Mouse (Mus musculus) gastrocnemius, postnatal 25 days (tissue): ENCODE measurements around the gene Rtl1. TPM values are rescaled to one million over a fixed set of nuclear protein-coding genes. Genes with fewer than 3 reads are reported as not detected.

Source experiments
- DNase-seq: peaks from one replicate; pipeline ENCODE4 v3.0.0; 2022
- total RNA-seq, 2 experiments: library from RNA; stranded (reverse); gene quantifications; 1 replicate in 1 of 2; 2 replicates in 1 of 2; pipeline ENCODE4 v1.2.3; 2021

Gene Rtl1
- total RNA-seq, 2 experiments from 2014 or later: not detected

DNA sequence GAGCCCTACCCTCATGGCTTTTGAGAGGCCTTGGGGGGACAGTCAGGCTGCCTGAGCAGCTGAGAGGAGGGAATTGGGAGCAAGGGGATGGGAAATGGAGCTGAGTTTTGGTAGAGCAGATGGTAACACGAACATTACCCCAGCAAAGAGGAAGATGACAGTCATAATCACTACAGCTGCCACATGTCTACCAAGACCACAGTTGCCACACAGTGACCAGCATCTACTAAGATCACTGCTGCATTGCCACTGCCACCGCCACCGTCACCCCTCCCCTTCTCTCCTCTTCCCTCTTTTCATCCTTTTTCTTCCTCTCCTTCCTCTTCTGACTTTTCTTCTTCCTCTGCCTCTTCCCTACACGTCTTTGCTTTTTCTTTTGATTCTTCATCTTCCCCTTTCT lies 27.9 kb downstream of the Rtl1 start:
- DNase-seq: no peak

DNA sequence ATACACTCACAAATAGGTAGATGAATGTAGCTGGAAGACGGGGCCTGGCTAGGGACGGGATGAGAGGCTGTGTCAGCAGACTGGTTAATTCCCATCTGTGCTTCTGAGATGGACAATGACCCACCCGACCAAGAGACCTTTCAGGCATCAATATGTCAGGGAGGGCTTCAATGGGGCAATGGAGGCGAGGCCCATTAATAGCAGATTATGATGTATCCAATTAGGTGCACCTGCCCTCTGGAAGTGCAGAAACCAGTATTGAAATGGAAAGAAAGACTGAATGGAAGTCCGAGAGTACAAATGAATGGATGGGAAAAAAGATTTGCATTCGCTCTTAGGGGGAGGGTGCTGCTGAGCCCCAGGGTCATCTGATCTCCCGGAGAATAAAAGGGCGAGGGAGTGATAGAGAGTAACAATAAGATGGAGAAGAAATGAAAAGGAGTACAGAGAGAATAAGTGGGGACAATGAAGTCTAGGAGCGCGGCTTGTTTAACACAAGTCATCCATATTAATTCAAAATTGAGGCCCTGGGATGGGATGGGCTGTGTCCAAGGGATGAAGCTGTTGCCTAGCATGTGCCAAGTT lies 39.9 kb downstream of the Rtl1 start:
- no peak for DNase-seq

DNA sequence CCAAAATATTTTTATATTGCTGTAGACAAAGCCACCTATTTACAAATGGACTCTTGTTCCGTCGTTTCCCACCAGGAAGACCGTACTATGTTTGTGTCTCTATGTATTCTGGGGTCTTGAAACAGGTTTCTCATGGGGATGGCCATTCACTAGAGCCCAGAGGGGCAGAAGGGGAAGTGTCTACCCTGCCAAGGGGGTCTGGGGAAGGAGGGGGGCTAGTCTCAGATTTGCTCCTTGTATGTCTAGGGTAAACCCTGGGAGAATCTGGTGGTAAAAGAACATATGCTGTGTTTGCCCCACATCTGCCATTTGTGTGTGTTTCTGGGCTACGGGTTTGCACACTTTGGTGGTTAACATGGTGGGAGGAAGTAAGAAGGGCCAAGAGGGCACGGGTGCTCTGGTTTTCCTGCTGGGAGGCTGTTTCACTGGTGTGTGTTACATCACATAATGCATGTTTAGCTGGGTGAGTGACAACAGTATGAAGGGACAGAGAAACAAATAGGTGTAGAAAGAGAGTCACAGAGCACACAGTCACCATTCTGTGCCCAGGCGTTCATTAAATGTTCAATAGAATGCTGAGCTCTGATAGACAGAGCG lies 41.1 kb downstream of the Rtl1 start:
- DNase-seq: no peak

DNA sequence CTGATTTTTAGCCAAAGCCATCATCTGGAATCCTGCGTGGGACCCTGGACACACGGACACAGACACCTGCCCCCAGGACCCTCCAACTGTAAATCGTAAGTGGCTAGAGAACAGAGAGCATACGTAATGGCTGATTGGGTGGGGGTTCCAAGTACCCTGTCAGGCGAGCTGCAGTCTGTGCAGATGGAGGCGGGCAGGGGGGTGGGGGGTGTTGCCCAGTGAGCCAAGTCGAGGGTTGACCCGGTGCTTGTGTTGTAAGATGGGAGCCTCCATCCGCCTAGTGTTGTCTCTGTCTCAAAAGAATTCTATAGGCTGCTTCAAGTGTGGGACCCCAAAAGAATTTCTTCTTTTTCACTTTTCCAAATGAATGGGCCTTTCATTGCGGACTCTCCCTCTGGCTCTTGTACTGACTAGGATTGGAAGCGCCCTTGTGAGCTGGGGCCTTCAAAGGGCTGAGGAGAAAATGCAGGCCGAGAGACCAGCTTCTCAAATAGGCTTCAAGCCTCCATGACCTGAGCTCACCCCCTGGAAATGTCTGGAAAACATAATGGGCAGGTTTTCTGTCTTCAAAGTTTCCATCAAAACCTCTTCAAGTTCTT lies 41.8 kb downstream of the Rtl1 start:
- DNase-seq: no peak

DNA sequence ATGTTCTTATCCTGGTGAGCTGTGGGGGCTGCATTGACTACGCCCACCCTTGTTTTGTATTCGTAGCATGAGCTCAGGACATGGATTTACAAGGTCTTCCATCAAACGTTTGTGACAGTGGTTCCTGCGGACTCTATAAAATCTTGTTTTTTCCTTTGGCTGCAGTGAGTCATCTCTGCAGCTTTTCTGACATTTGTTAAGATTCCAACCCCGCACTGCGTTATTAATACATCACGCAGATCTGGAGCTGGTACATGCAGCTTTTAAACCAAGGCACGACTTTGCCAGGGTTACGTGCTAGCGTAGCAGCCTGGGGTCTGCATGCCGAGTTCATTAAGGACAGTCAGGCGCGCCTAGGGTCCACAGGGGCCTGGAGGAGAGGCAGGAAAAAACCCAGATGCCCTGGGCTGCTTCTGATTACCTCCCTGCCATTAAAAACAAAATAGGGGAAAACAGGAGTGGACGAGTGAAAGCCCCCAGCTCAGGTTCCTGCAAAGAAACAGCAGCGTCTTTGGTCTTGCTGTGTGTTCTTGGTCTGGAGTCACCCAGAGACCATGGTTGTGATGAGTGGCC lies 44.2 kb downstream of the Rtl1 start:
- no peak for DNase-seq

DNA sequence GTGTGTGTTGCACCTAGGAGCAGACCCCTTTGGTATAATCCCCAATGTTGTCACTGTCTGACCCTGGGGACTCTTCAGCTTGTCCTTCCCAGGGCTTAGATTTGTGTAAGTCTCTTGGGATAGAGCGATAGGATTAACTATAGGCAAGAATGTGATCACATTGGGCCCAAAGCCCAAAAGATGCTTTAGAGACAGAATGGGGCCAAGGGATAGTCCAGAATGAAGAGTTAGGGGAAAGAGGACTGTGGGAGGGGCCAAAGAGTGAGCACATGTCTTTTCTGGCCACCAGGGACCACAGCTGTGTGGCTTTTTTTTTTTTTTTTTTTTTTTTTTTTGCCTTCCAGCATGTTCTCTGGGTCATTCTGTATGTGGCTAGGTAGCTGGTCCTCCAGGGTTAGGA lies 46.6 kb downstream of the Rtl1 start:
- DNase-seq: no peak

DNA sequence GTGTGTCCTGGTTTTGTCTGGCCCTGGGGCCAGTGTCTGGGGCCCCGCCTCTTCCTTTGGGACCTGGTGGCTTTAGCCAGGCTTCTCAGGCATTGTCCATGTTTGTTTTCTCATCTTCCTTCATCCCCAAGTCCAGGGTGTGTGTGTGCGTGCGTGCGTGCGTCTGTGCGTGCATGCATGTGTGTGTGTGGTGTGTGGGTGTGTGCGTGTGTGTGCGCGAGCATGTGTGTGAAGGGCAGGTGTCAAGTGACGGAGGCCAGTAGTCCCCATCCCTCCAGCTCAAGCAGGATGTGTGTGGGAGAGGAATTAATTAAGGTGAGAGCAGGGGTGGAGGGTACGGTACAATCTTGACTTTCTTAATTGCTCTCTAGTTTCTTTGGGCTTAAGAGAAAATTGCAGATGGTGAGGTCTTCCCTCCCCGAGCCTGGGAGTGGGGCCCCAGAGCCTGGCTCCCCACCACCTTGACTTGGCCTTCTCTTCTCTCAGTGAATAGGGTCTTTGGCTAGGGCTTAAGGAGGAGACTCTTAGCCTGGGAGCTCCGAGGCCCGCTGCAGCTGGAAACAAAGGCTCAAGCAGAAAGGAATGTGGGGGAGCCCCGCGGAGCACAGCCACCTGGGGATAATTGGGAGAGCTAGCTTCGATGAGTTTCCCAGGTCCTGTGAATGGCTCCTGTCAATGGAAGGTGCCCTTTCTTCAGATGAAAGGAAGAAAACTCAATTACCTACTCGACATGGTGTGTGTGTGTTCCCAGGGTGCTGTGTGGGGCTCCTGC lies 47.2 kb downstream of the Rtl1 start:
- no peak for DNase-seq

DNA sequence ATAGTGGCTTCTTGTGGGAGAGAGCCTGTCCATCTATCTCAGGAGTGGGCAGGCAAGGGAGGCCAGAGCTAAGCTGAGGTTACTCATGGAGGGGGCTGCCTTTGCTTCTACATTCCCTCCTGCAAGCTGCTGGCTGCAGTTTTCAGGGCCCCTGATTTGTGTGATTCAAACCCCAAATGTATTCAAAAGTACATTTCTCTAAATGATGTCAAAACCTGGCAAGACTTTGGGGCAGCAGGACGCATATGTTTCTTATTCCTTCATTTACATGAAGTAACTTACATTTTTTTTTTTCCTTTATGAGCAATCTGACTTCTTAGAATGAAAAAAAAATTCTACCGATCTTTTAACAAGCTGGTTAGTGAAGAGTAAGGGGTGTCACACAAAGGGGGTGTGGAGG lies 48.4 kb downstream of the Rtl1 start:
- DNase-seq: no peak

DNA sequence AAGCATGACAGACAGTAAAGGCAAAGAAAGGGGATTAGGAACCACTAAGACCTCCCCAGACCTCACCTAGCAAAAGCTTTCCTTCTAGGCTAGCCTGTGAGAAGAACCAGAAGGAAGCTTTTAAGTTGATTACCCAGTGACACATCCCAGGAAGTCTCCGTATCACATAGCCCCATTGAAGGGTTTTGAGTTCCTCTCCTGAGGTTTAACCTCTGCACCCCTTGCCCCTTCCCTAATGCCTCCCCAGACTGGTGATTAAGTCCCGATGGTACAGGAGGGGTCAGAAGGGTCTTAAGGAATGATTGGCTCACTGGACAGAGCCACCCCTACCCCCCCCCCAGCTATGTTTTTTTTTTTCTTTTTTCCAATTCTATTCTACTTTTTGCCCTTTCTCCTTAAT lies 53.0 kb downstream of the Rtl1 start:
- no peak for DNase-seq

DNA sequence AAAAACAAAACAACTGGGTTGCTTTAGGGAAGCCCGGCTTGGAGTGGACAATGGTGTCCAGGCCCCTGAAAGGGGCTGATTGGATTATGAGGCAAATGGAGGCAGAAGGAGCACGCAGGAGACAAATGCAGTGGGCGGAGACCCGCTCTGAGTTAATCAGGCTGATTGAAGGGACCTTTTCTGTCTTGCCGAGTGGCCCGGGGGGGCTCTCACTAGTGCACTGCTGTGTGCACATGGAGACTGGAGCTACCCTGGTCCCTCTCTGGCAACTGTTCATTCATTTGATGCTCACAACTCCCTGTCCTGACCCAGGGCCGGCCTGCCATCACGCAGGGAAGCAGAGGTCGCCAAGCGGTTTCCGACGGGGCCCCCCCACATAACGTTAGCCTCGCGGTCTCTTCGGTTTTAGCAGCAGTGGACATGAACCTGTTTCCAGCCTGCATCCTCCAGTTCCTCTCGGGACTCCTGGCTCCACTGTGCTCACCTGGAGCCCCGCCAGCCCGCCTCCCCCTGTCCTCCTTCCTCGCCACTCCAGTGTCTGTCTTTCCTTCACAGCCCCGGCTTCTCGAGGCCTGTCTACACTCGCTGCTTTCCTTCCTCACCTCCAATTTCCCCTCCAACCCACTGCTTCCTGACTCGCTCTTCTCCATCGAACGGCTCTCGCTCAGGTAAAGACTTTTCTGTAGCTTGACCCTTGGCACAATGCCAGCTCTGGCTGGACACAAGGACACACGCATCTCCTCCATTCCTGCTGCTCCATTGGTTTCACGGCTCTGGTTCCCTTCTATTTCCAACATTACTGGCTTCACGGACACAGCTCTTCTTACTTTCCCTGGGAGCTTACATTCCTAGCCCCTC lies 54.0 kb downstream of the Rtl1 start:
- no peak for DNase-seq

DNA sequence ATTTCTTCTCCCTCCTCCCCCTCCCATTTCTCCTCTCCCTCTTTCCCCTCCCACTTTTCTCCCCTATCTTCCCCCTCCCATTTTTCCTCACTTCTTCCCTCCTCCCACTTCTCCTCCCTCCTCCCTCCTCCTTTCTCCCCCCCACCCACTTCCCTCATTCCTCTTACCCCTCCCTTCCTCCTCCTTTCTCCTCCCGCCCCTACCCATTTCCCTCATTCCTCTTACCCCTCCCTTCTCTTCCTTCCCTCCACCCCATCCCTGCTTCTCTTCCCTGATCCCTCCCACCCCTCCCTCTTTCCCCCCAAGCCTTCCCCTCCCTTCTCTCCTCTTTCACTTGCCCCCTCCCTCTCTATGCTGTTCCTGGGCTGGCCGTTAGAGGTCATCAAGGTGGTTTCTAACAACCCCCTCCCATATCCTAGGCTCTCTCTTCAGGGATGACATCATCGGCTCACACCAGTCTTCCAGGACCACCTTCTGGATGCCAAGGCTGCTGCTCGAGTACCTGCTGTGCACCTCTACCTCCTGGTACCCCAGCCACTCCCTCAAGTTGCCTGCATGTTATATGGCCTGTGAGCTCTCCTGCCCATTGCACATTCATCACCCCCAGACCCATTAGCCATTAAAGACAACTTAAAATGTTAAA lies 56.7 kb downstream of the Rtl1 start:
- DNase-seq: no peak

DNA sequence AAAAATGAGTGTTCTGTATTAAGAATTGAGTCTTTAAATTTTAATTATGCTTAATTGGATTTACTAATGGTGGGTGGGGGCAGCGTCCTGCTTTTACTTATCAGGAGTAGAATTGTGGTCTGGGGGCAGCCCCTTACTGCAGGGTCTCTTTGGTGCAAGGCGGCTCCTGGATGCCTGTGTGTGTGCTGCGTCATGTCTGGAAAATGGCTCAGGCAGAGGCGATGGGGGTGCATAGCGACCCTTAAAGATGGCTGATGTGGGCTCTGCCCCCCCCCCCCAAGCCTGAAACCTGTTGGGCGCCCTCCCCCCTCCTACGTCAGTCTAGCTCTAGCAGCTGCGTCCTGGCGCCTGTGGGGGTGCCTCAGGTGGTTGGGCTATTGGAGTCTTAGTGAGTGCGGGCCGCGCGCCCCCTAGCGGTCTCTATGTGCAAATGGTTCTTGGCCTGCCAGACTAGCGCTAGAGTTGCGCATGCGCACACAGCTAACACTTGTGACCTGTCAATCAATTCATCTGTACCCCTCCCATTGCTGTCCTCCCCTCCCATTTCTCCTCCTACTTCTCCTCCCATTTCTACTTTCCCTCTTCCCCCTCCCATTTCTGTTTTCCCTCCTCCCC lies 57.4 kb downstream of the Rtl1 start:
- peak; percentile 53 for DNase-seq

DNA sequence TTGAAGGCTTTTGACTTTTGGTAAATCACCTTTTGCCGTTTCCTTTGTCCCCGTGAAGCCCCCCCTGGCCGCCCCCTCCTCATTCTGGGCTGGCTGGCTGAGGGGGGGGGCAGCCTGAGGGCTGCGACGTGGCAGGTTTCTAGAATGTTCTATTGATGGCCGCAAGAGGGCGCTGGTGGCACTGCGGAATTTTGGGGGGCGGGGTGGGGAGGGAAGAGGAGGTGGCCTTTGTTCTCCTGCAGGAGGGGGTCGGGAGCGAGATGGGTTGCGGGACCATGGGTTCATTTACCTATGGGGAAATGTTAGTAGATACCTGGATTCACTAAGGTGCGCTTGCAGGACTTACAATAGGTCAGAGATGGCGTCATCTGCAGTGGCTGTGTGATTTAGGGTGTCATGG lies 58.1 kb downstream of the Rtl1 start:
- no peak for DNase-seq

DNA sequence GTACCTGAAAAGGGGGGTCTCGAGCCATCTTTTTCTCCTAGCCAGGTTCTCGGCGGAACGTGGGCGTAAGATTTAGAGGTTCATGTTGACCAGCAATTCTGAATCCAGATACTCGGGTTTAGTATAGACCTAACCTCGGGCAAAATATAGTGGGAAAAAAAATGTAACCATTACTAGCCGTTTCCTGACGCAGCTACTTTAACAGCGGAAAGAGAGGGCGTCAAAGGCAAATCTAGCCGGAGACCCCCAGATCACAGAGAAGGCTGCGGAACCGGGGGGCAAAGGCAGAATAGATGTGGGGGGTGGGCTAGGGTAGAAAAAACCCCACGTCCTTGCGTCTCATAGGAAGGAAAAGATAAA lies 58.6 kb downstream of the Rtl1 start:
- DNase-seq: no peak

DNA sequence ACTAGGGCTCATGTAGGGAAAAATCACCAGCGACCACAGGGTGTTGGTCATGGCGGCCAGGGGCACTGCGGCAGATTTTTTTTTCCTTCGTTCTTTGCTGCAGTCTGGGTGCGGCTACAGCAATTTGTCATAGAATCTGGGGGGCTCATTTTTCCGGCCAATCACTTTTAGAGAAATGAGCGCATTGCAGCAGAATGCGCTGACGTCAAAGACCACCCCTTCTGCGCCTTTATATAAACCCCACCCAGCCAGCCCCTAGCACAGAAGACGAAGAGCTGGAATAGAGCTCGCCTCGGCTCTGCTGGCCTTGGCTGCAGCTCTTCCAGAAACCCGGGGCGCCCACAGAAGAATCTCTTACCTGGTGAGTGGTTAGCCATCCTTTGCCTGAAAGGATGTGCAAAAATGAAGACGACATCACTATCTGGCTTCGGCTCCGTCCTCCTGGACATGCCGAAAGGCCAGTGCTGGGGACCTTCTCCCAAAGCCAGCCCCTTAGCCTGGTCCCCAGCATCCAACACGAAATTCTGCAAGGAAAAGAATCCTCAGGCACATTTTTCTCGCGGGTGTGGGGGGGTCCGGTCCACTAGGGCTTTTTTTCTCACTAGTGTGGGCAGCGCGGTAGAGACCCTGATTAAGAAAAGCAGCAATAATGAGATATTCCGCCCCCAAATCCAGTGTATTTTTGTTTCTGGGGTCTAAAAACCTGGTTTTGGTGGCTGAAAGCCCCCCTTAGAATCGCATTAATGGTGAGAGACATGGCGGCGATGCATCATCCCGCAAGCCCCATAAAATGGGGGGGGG lies 59.2 kb downstream of the Rtl1 start:
- peak; percentile 59 for DNase-seq

DNA sequence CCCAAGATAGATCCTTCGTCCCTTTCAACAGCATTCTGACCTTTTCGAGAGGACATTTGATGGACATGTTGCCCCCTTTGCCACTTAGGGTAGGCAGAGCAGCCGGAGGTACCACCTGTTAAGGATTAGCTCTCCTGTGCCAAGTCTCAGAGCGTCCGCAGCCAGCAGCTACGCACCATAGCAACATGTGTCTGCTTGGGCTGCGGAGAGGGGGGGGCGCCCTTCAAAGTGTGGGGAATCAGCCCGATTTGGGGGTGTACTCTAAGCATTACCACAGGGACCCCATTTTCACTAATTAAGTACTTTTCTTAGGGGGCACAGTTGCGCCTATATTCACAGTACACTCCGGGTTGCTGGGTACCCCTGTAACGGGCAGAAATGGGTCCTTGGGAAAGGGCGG lies 60.2 kb downstream of the Rtl1 start:
- DNase-seq: no peak
